Mouse (Mus musculus) embryonic facial prominence, embryonic 10.5 days (tissue): ENCODE measurements around the gene Bcl3. TPM values are rescaled to one million over a fixed set of nuclear protein-coding genes. Genes with fewer than 3 reads are reported as not detected.

Source experiments
- DNase-seq: peaks from one replicate; pipeline ENCODE4 v3.0.0-alpha.2; 2017; ENCODE audit warnings: low spot score
- H3K27ac ChIP-seq: fragments of 300-500 bp; sonication (generic); replicated peaks from 2 replicates; pipeline ENCODE4 v1.5.1; 2016; ENCODE audit warnings: mild to moderate bottlenecking
- H3K27me3 ChIP-seq: fragments of 300-500 bp; sonication (generic); replicated peaks from 2 replicates; pipeline ENCODE4 v1.6.1; 2016; ENCODE audit warnings: low read depth, mild to moderate bottlenecking; ENCODE audit not compliant: poor library complexity, severe bottlenecking
- H3K36me3 ChIP-seq: fragments of 300-500 bp; sonication (generic); replicated peaks from 2 replicates; pipeline ENCODE4 v1.6.1; 2016; ENCODE audit warnings: mild to moderate bottlenecking, moderate library complexity
- H3K4me1 ChIP-seq: fragments of 300-500 bp; sonication (generic); 2 replicates; pipeline ENCODE4 v1.6.1; 2016
- H3K4me3 ChIP-seq: fragments of 300-500 bp; sonication (generic); 2 replicates; pipeline ENCODE4 v1.5.1; 2016; ENCODE audit warnings: mild to moderate bottlenecking, moderate library complexity
- H3K9me3 ChIP-seq: fragments of 300-500 bp; sonication (generic); 2 replicates; pipeline ENCODE4 v1.6.1; 2016; ENCODE audit warnings: mild to moderate bottlenecking
- WGBS: fragments of 180-500 bp; shearing (Covaris S2); methylation state at CpG from one replicate; pipeline ENCODE4 v1.1.7; 2016; 5-methylcytosine and 5-hydroxymethylcytosine counted together
- polyA plus RNA-seq: library from polyadenylated mRNA; unstranded; fragments of >200 nt; fragmentation: Nextera tagmentation; extraction: Ambion mirVana; gene quantifications from 2 replicates; pipeline ENCODE4 v1.2.1, GENCODE M21; 2016

Bcl3 gene
- polyA plus RNA-seq, 1 experiment from 2014 or later = 1.7 TPM

DNA sequence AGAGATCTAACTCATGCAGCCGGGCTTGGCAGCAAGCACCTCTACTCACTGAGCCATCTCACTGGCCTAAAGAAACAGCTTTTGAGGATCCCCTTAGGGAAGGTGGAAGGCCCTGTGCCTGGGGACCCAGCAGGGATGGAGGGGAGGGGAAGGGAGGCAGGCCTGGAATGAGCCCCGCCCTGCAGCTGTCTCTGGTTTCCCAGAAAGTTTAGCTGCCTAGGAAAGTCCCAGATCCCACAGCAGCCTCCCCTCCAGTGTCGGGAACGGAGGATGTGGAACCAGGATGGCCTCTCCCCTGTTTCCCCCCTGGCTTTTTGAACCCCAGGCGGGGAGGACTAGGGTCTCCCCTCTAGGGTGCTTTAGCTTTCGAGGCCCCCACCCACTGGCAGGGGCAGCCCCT is 4.2 kb upstream of the Bcl3 start:
- Histone ChIP-seq H3K9me3 (0 out of 2 replicates have a peak, but pooled peaks cover 2% of the 10 kb centered on the region), H3K4me1 (peaks cover 43% of the 10 kb centered on the region), H3K36me3 (no peaks in the 10 kb centered on the region), H3K27me3 (peaks cover 44% of the 10 kb centered on the region), H3K4me3 (no peak overlapping the region), H3K27ac (no peak overlapping the region)
- 33% methylated on average over 6 of the region's 6 CpGs for WGBS
- DNase-seq = no peak

DNA sequence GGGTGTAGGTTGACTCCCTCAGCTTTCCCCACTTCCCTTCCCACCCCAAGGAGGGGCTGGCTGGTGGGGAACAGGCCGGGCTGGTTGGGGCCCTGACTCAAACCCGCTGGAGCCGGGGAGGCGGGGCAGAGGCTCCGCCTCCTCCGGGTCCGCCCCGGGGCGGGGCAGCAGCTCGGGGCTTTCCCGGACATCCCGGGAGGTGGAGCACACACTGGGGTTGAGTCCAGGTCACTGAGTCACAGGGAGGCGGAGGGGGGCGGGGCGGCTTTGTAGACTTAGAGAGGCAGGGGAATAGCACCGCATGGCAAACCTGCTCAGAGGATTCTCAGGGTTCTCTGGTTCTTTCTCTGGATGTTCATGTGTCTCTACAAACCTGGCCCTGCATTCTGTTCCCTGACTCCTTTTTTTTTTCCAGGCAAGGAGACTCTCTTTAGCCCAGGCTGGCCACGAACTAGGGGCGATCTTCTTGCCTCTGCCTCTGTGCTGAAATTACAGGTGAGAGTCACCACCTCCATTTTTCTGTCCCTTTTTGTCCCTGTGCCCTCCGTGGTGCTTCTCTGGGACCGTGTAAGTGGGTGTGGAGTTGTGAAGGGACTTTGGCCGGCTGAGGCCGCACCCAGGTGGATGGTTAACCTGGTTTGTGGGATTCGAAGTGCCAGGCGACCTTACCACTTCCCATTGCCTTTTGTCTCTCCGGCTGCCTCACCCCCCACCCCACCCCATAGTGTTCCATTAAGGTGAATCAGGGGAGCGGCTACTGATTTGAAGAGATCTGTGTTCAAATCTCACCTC is 1.8 kb upstream of the Bcl3 start:
- peak; percentile 91 for DNase-seq
- Histone ChIP-seq H3K27me3 (peaks cover 62% of the 10 kb centered on the region), H3K9me3 (0 out of 2 replicates have a peak, but pooled peaks cover 11% of the 10 kb centered on the region), H3K4me1 (peaks cover 35% of the 10 kb centered on the region), H3K27ac (peak overlapping the region; percentile 81), H3K4me3 (peak overlapping the region; percentile 41), H3K36me3 (no peaks in the 10 kb centered on the region)
- WGBS = 23% methylated on average over 26 of the region's 26 CpGs

DNA sequence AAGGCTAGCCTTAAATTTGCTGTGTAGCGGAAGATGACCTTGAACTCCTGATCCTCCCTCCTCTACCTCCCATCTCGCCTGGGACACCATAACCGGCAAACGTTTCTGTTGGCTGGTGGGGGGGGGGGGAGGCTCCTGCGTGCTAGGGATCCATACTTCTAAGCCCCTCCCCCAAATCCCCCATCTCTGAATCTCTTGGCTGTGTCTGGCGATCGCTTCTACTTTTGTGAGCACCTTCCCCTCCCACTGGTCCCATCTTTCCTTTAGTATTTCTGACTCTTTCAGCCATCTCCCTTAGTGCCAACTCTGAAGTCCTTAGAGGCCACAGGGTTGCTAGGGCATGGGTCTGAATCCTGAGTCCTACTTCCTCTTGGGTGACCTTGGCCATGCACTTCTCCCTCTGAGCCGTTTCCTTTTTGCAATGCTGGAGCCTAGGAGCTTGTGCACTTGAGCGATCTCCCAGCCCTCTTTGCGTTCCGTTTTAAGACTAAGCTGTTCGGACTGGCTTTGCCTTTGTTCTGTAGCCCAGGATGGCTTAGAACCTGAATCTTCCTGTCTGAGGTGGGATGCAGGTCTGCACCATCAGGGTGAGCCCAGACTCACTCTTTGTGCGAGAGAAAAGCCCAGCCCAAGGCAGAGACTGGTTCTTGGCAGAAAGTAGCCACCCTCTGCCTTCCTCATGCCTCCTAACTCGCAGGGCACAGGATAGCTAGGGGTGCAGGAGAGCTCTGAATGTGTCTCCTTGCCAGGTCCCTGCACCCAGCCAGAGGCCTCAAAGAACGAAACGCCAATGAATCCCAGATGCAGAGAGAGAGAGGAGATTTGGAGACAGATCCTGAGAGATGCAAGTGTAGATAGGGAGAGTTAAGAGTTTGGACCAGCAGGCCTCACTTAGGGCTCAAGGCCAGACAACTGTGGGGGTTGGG is 949 bp upstream of the Bcl3 start:
- H3K27me3 ChIP-seq = peaks cover 70% of the 10 kb centered on the region
- H3K4me1 ChIP-seq = peaks cover 35% of the 10 kb centered on the region
- peak overlapping the region; percentile 59 for H3K4me3 ChIP-seq
- 0 out of 2 replicates have a peak, but pooled peaks cover 11% of the 10 kb centered on the region for H3K9me3 ChIP-seq
- H3K36me3 ChIP-seq = no peaks in the 10 kb centered on the region
- 22% methylated on average over 16 of the region's 16 CpGs for WGBS
- no peak for DNase-seq
- H3K27ac ChIP-seq = peak overlapping the region; percentile 81

DNA sequence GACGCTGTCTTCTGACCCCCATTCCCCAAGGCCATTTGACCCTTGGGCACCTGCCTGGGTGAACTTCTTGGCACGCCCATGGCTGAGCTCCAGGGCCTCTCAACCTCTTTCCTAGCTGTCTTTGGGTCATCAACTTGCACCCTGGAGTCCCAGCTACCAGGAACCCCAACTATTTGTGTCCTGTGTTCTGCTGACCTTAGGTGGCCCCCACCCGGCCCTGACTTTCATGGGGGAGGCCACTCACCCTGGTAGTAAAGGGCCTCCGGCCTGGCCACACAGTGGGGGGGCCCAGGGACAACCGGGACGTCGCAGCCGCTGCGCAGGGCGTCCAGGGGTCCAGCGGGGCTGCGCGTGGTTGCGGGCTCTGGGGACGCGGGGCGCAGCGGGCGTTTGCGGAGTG is 377 bp downstream of the Bcl3 start:
- H3K27ac ChIP-seq = peak overlapping the region; percentile 79
- H3K4me1 ChIP-seq = peaks cover 44% of the 10 kb centered on the region
- no peaks in the 10 kb centered on the region for H3K36me3 ChIP-seq
- 4% methylated on average over 20 of the region's 20 CpGs for WGBS
- H3K9me3 ChIP-seq = 0 out of 2 replicates have a peak, but pooled peaks cover 11% of the 10 kb centered on the region
- H3K27me3 ChIP-seq = peaks cover 83% of the 10 kb centered on the region
- DNase-seq = no peak
- H3K4me3 ChIP-seq = peak overlapping the region; percentile 59

DNA sequence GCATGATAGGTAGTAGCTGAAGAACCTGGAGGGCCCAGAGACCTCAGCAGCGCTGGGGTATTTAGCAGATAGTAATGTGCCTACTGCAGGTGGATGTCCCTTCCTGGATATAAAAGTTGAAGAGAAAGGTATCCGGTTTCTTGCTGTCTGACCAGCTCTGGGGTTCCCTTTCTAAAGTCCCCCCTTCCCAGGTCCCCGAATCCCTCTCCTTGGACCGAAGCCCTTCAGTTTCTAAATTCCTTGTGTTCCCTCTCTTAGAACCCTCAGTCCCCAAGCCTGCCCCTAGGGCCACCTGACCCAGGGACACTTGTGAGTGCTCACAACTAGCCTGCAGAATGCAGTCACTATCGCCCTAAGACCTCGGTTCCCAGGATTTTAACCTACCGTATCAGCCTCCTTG is 937 bp downstream of the Bcl3 start:
- Histone ChIP-seq H3K27me3 (peaks cover 86% of the 10 kb centered on the region), H3K27ac (no peak overlapping the region), H3K9me3 (0 out of 2 replicates have a peak, but pooled peaks cover 11% of the 10 kb centered on the region), H3K4me1 (peaks cover 45% of the 10 kb centered on the region), H3K36me3 (no peaks in the 10 kb centered on the region), H3K4me3 (no peak overlapping the region)
- no peak for DNase-seq
- WGBS = 56% methylated on average over 7 of the region's 7 CpGs

DNA sequence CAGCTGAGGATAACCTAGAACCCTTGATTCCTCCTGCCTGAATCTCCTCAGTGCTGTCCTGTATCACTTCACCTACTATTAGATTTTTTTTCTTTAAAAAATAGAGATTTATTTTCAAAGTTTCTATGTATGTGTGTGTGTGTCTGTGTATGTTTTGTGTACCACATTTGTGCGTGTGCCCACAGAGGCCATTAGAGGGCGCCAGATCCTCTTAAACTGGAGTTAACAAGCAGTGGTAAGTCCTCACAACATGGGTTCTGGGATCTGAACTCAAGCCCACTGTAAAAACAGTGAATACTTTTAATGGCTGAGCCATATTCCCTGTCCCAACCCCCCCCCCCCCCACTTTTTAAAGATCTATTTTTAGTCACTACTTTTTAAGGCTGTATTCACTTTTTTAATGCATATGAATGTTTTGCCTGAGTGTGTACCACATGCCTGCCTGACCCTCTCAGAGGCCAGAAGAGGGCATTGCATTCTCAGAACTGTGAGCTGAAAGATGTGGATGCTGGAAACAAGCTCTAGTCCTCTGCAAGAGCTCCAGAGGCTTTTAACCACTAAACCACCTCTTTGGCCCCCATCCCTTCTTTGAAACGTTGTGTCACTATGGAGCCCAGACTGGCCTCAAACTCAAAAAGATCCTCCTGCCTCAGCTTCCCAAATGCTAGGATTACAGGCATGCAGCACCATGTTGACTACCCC is 2.1 kb downstream of the Bcl3 start:
- 70% methylated on average over 3 of the region's 3 CpGs for WGBS
- H3K9me3 ChIP-seq = 0 out of 2 replicates have a peak, but pooled peaks cover 12% of the 10 kb centered on the region
- DNase-seq = no peak
- no peak overlapping the region for H3K4me3 ChIP-seq
- H3K36me3 ChIP-seq = no peaks in the 10 kb centered on the region
- H3K27ac ChIP-seq = no peak overlapping the region
- H3K4me1 ChIP-seq = peaks cover 54% of the 10 kb centered on the region
- H3K27me3 ChIP-seq = peaks cover 93% of the 10 kb centered on the region

DNA sequence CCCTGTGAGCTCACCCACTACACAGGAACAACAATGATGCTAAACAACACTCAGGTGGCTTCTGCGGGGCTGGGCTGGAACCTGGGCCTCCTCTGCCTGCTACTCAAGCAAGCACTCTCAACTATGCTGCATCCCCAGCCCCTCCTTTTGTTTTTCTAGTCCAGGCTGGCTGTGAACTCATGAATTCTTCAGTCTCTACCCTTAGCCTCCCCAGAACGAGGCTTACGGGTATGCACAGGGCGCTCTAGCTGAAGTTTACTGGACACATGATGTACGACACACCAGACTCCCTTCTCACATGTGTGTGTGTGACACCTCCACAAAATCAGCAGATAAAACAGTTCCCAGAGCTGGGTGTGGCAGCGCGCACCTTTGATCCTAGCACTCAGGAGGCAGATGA is 3.7 kb downstream of the Bcl3 start:
- DNase-seq = no peak
- peaks cover 46% of the 10 kb centered on the region for H3K4me1 ChIP-seq
- 0 out of 2 replicates have a peak, but pooled peaks cover 13% of the 10 kb centered on the region for H3K9me3 ChIP-seq
- H3K4me3 ChIP-seq = no peak overlapping the region
- no peak overlapping the region for H3K27ac ChIP-seq
- 86% methylated on average over 7 of the region's 7 CpGs for WGBS
- no peaks in the 10 kb centered on the region for H3K36me3 ChIP-seq
- H3K27me3 ChIP-seq = peaks cover 99% of the 10 kb centered on the region

DNA sequence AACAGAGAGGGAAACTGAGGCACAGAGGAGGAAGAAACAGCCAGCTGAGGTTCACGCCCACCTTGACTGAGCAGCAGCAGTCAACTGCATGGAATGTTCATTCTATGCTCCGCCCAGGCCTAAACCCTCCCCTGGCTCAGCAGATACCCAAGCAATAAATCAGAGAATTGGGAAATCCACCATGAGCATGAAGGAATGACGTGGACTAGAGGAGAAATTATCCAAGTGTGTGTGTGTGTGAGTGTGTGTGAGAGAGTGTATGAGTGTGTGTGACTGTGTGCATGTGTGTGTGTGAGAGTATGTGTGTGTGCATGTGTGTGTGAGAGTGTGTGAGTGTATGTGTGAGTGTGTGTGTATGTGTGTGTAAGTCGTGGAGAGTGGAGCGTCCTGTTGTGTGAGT is 4.1 kb downstream of the Bcl3 start:
- Histone ChIP-seq H3K27me3 (peaks cover 99% of the 10 kb centered on the region), H3K27ac (no peak overlapping the region), H3K4me1 (peaks cover 42% of the 10 kb centered on the region), H3K4me3 (no peak overlapping the region), H3K9me3 (0 out of 2 replicates have a peak, but pooled peaks cover 13% of the 10 kb centered on the region), H3K36me3 (no peaks in the 10 kb centered on the region)
- 87% methylated on average over 5 of the region's 5 CpGs for WGBS
- no peak for DNase-seq

DNA sequence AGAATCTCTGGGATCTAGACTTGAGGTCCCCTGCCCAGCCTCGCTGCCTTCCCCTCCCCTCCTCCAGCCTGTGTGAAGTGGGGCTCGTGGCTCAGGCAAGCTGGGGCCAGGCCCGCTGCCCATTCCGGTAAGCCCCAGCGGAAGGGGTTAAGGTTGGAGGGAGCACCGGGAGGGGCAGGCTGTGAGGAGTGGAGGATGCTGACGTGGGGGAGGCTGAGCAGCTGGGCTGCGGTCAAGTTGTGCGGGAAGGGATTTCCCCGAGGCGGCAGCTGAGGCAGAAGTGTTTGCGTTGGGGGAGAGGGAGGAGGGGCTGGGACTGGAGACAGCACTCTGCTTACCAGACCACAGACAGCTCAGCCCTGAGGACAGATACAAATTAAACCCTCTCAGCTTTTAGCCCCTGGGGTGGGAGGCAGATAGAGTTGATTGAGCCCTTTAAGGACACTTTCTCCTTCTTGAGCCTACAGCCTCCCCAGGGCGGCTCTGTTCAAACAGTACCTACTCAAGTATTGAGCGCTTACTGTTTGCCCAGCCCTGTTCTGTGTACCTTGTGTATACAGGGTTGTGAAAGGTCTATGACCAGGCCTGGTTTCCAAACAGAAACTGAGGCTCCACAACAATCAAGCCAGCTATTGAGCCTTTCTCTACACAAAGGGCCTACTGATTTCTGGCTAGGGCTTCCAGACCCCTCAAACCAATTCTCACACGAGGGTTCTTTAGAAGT is 5.0 kb downstream of the Bcl3 start:
- peak overlapping the region; percentile 59 for H3K27ac ChIP-seq
- H3K27me3 ChIP-seq = peaks cover 99% of the 10 kb centered on the region
- peak; percentile 72 for DNase-seq
- H3K4me1 ChIP-seq = peaks cover 33% of the 10 kb centered on the region
- no peaks in the 10 kb centered on the region for H3K36me3 ChIP-seq
- H3K4me3 ChIP-seq = peak overlapping the region; percentile 58
- 0 out of 2 replicates have a peak, but pooled peaks cover 13% of the 10 kb centered on the region for H3K9me3 ChIP-seq
- WGBS = 4% methylated on average over 15 of the region's 15 CpGs

DNA sequence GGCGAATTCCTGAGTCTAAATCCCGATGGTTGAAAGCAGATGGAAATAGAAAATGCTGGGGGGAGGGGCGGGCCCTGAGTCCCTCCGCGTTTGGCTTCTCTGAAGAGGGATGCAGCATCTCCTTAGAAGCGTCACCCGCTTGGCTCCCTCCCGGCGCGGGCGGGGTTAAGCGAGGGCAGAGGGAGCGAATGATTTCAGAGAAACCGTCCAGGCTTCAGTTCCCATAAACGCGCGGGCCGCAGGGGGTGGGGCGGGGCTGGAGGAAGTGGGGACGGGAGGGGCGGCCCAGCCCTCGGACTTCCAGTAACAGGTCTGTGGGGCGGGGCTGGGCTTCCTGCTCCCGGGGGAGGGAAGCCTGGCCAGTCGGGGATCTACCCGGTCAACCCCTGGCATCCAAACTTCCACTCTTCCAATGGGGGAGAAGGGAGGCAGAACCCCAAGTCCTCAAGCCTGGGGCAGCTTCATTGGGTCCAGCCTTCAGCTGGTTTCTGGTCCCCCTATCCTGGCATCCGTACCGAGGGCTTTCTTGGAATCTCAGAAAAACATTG is 6.3 kb downstream of the Bcl3 start:
- Histone ChIP-seq H3K4me3 (peak overlapping the region; percentile 58), H3K9me3 (0 out of 2 replicates have a peak, but pooled peaks cover 13% of the 10 kb centered on the region)
- WGBS = under 1% methylated on average over 28 of the region's 28 CpGs

More for the DNA sequence above, 6.3 kb downstream of the Bcl3 start:
- H3K27ac ChIP-seq = peak overlapping the region; percentile 45; the same call in 1 of the 2 replicates
- H3K4me1 ChIP-seq = peaks cover 30% of the 10 kb centered on the region
- H3K36me3 ChIP-seq = no peaks in the 10 kb centered on the region
- DNase-seq = peak; percentile 83
- peaks cover 99% of the 10 kb centered on the region for H3K27me3 ChIP-seq
